Mouse (Mus musculus) neural tube, embryonic 14.5 days (tissue): Measurements from ENCODE around the gene Arhgdig. TPM values are rescaled to one million over a fixed set of nuclear protein-coding genes. Genes with fewer than 3 reads are reported as not detected.
A peak's percentile ranks its signal among the peaks of the same experiment; 100 is the strongest.

Experiments
- ATAC-seq: fragments of 200-750 bp; cut with Nextera tagmentation; 2 replicates; pipeline ENCODE4 v1.8.0; 2017; ENCODE audit warnings: low read depth, mild to moderate bottlenecking, moderate TSS enrichment, moderate library complexity
- H3K27ac ChIP-seq: fragments of 300-500 bp; sonication (generic); 2 replicates; pipeline ENCODE4 v1.5.1; 2014; ENCODE audit warnings: low read depth, mild to moderate bottlenecking, control low read depth, low read length, moderate library complexity, mixed read lengths
- H3K27me3 ChIP-seq: fragments of 300-500 bp; sonication (generic); 2 replicates; pipeline ENCODE4 v1.6.1; 2014; ENCODE audit warnings: low read length; ENCODE audit not compliant: control insufficient read depth, insufficient read depth
- H3K36me3 ChIP-seq: fragments of 300-500 bp; sonication (generic); 2 replicates; pipeline ENCODE4 v1.6.1; 2014; ENCODE audit warnings: low read length, mixed read lengths; ENCODE audit not compliant: control insufficient read depth, insufficient read depth
- H3K4me1 ChIP-seq: fragments of 300-500 bp; sonication (generic); 2 replicates; pipeline ENCODE4 v1.6.1; 2014; ENCODE audit warnings: low read length; ENCODE audit not compliant: control insufficient read depth, insufficient read depth
- H3K4me2 ChIP-seq: fragments of 300-500 bp; sonication (generic); 2 replicates; pipeline ENCODE4 v1.6.1; 2014; ENCODE audit warnings: mild to moderate bottlenecking, low read depth, low read length, control low read depth
- H3K4me3 ChIP-seq: fragments of 300-500 bp; sonication (generic); 2 replicates; pipeline ENCODE4 v1.5.1; 2014; ENCODE audit warnings: low read depth, low read length, control low read depth, mixed read lengths
- H3K9ac ChIP-seq: fragments of 300-500 bp; sonication (generic); replicated peaks from 2 replicates; pipeline ENCODE4 v1.6.1; 2014; ENCODE audit warnings: low read depth, mild to moderate bottlenecking, control low read depth, low read length, mixed read lengths
- H3K9me3 ChIP-seq: fragments of 300-500 bp; sonication (generic); 2 replicates; pipeline ENCODE4 v1.6.1; 2016; ENCODE audit warnings: low read length; ENCODE audit not compliant: control insufficient read depth
- WGBS: fragments of 180-500 bp; shearing (Covaris S2); extraction: QIAGEN DNeasy Blood & Tissue Kit; methylation state at CpG from one replicate; pipeline ENCODE4 v1.1.7; 2014; 5-methylcytosine and 5-hydroxymethylcytosine counted together
- polyA plus RNA-seq: library from polyadenylated mRNA; unstranded; fragments of >200 nt; fragmentation: Nextera tagmentation; extraction: Ambion mirVana; gene quantifications from 2 replicates; pipeline ENCODE4 v1.2.1, GENCODE M21; 2014

The Arhgdig gene
- polyA plus RNA-seq, 1 experiment from 2014 or later, result 192 TPM

- ATAC-seq, result no peak
- H3K9ac ChIP-seq, result no peak overlapping the region
- no peaks in the 10 kb centered on the region for H3K4me1 ChIP-seq
- H3K9me3 ChIP-seq, result no peaks in the 10 kb centered on the region
- 71% methylated on average over 2 of the region's 2 CpGs for WGBS
- peaks cover 8% of the 10 kb centered on the region; the same call in 1 of the 2 replicates for H3K36me3 ChIP-seq
- H3K27me3 ChIP-seq, result no peaks in the 10 kb centered on the region
- H3K27ac ChIP-seq, result no peak overlapping the region
- H3K4me2 ChIP-seq, result no peak overlapping the region
- no peak overlapping the region for H3K4me3 ChIP-seq
Measured at GRCm38 (mm10) chr17:26221508-26221907, 13.9 kb upstream of the Arhgdig start.

- H3K36me3 ChIP-seq, result peaks cover 5% of the 10 kb centered on the region; the same call in 1 of the 2 replicates
- no peaks in the 10 kb centered on the region for H3K27me3 ChIP-seq
- ATAC-seq, result no peak
- H3K27ac ChIP-seq, result no peak overlapping the region
- H3K4me3 ChIP-seq, result no peak overlapping the region
- H3K4me2 ChIP-seq, result no peak overlapping the region
- H3K9me3 ChIP-seq, result no peaks in the 10 kb centered on the region
- 87% methylated on average over 11 of the region's 11 CpGs for WGBS
- no peaks in the 10 kb centered on the region for H3K4me1 ChIP-seq
- H3K9ac ChIP-seq, result no peak overlapping the region
Measured at GRCm38 (mm10) chr17:26212681-26213080, 5.1 kb upstream of the Arhgdig start.

GRCm38 (mm10) chr17:26212241-26212640, 4.7 kb upstream of the Arhgdig start:
- ATAC-seq, result no peak
- Histone ChIP-seq H3K9me3 (no peaks in the 10 kb centered on the region), H3K4me1 (no peaks in the 10 kb centered on the region), H3K27ac (no peak overlapping the region), H3K4me2 (no peak overlapping the region), H3K36me3 (peaks cover 3% of the 10 kb centered on the region; the same call in 1 of the 2 replicates), H3K4me3 (no peak overlapping the region), H3K27me3 (no peaks in the 10 kb centered on the region), H3K9ac (no peak overlapping the region)
- 93% methylated on average over 7 of the region's 7 CpGs for WGBS

- no peaks in the 10 kb centered on the region for H3K9me3 ChIP-seq
- H3K4me2 ChIP-seq, result no peak overlapping the region
- no peaks in the 10 kb centered on the region for H3K36me3 ChIP-seq
- 62% methylated on average over 1 of the region's 1 CpGs for WGBS
- no peak overlapping the region for H3K9ac ChIP-seq
- H3K4me1 ChIP-seq, result 0 out of 2 replicates have a peak, but pooled peaks cover 1% of the 10 kb centered on the region
- H3K27me3 ChIP-seq, result peaks cover 28% of the 10 kb centered on the region
- ATAC-seq, result no peak
- H3K27ac ChIP-seq, result no peak overlapping the region
- no peak overlapping the region for H3K4me3 ChIP-seq
Measured at GRCm38 (mm10) chr17:26206392-26206791, 1.2 kb downstream of the Arhgdig start.

- Histone ChIP-seq H3K36me3 (no peaks in the 10 kb centered on the region), H3K27ac (no peak overlapping the region), H3K9ac (no peak overlapping the region), H3K4me2 (no peak overlapping the region), H3K9me3 (no peaks in the 10 kb centered on the region), H3K4me1 (0 out of 2 replicates have a peak, but pooled peaks cover 8% of the 10 kb centered on the region), H3K27me3 (peaks cover 31% of the 10 kb centered on the region), H3K4me3 (no peak overlapping the region)
- WGBS, result 26% methylated on average over 11 of the region's 11 CpGs
- no peak for ATAC-seq
Measured at GRCm38 (mm10) chr17:26204766-26205165, 2.8 kb downstream of the Arhgdig start.

- no peak; the same call in 1 of the 2 replicates for ATAC-seq
- Histone ChIP-seq H3K27me3 (peaks cover 32% of the 10 kb centered on the region), H3K9me3 (no peaks in the 10 kb centered on the region), H3K27ac (no peak overlapping the region), H3K4me3 (peak overlapping the region; percentile 33), H3K4me1 (0 out of 2 replicates have a peak, but pooled peaks cover 8% of the 10 kb centered on the region), H3K36me3 (no peaks in the 10 kb centered on the region), H3K9ac (peak overlapping the region; percentile 44), H3K4me2 (peak overlapping the region; percentile 76)
- WGBS, result 1% methylated on average over 29 of the region's 30 CpGs
Measured at GRCm38 (mm10) chr17:26203321-26203811, 4.2 kb downstream of the Arhgdig start.

- H3K36me3 ChIP-seq, result 0 out of 2 replicates have a peak, but pooled peaks cover 2% of the 10 kb centered on the region
- H3K27ac ChIP-seq, result no peak within 1 kb of the TSS
- peak within 1 kb of the TSS; percentile 44 for H3K9ac ChIP-seq
- H3K4me2 ChIP-seq, result peak within 1 kb of the TSS; percentile 93
- H3K9me3 ChIP-seq, result no peaks in the 10 kb centered on the region
- H3K4me1 ChIP-seq, result 0 out of 2 replicates have a peak, but pooled peaks cover 8% of the 10 kb centered on the region
- WGBS, result 2% methylated on average over 21 of the region's 22 CpGs
- no peak for ATAC-seq
- peak within 1 kb of the TSS; percentile 33 for H3K4me3 ChIP-seq
- peaks cover 32% of the 10 kb centered on the region for H3K27me3 ChIP-seq
Measured at GRCm38 (mm10) chr17:26202737-26203136, 4.8 kb downstream of the Arhgdig start, which contains the start of gene Rgs11. Gene Rgs11 (plus strand): TSS chr17:26202951.

GRCm38 (mm10) chr17:26201998-26202397, 5.6 kb downstream of the Arhgdig start:
- Histone ChIP-seq H3K4me1 (0 out of 2 replicates have a peak, but pooled peaks cover 8% of the 10 kb centered on the region), H3K36me3 (peaks cover 3% of the 10 kb centered on the region; the same call in 1 of the 2 replicates), H3K9ac (no peak overlapping the region), H3K4me2 (no peak overlapping the region), H3K27ac (no peak overlapping the region), H3K4me3 (no peak overlapping the region), H3K9me3 (no peaks in the 10 kb centered on the region), H3K27me3 (peaks cover 32% of the 10 kb centered on the region)
- ATAC-seq, result no peak

- WGBS, result under 1% methylated on average over 78 of the region's 92 CpGs
- Histone ChIP-seq H3K4me3 (peak overlapping the region; percentile 56), H3K27ac (no peak overlapping the region), H3K4me1 (0 out of 2 replicates have a peak, but pooled peaks cover 8% of the 10 kb centered on the region), H3K9me3 (no peaks in the 10 kb centered on the region), H3K36me3 (peaks cover 3% of the 10 kb centered on the region; the same call in 1 of the 2 replicates), H3K27me3 (peaks cover 32% of the 10 kb centered on the region), H3K4me2 (peak overlapping the region; percentile 93), H3K9ac (peak overlapping the region; percentile 65)
- ATAC-seq, result peak; percentile 66
Measured at GRCm38 (mm10) chr17:26200831-26201705, 6.5 kb downstream of the Arhgdig start.
